Mouse (Mus musculus): Measurements from ENCODE around the gene Ephx1.

Ephx1 gene

GRCm38 (mm10) chr1:180934467-180935419 is 86.0 kb downstream of the Ephx1 start, which contains the start of gene Lefty1:
Lefty1 (plus strand) TSS chr1:180935022.
- DNase-seq, result no peak

GRCm38 (mm10) chr1:180933659-180934058 is 87.0 kb downstream of the Ephx1 start:
- DNase-seq, result no peak

GRCm38 (mm10) chr1:180931106-180931505 is 89.6 kb downstream of the Ephx1 start:
- DNase-seq, result no peak

GRCm38 (mm10) chr1:180929599-180929998 is 91.1 kb downstream of the Ephx1 start:
- no peak for DNase-seq

- no peak for DNase-seq
These were observed 94.4 kb downstream of the Ephx1 start for GRCm38 (mm10) chr1:180926286-180926685.

Data from cerebellum, adult 9-10 months (tissue).